Mouse (Mus musculus): ENCODE data around the gene Mfsd13b. TPM values are rescaled to one million over a fixed set of nuclear protein-coding genes. Genes with fewer than 3 reads are reported as not detected.
"Not testable (repeated sequence)": the region's sequence is repeated elsewhere in the genome, so short reads cannot be mapped to it uniquely, and the experiment has no call there.

The Mfsd13b gene
- polyA plus RNA-seq (2012; ENCODE audit: insufficient read depth, low replicate concordance), result not detected in 2 replicates

DNA sequence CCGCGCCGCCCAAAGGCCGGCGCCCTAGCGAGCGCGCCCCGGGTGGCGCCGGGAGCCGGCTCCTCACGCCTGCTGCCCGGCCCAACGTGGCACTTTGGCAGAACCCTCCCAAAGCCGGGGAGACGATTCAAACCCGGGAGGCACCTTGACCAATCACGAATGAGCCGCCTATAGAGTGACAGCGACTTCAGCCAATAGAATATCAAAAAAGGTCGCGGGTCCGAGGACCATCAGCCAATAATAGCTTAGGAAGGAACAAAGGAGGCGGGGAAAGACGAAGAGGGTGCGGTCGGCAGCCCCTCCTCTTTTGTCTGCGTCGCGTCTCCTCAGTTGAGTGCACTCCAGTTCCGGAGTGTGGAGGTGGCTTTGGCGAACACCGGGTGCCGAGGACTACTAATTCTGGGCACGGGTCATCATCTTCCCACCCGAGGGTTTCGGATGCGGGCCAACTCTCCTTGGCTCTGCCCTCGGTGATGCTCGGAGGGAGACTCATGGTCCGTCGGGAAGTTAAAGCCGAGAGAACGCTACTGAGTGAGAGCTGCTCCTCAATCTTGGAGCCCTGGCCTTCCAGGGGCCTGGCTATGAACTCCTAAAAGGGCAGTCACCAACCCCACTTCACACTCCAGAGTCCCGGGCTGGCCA, at the start of gene Mfsd13b, which contains the start of gene Cdr2:
TSS of gene Mfsd13b (plus strand) at position 310 of the 642 bp plus-strand sequence.
TSS of gene Cdr2 (minus strand) at position 113 of the 642 bp plus-strand sequence.
- Histone ChIP-seq H3K36me3 (replicated peaks; ENCODE audit: low read length) (no peaks in the 10 kb centered on the region), H3K4me1 (peaks cover 44% of the 10 kb centered on the region), H3K9me3 (no peaks in the 10 kb centered on the region), H3K4me3 (replicated peaks) (peak within 1 kb of the TSS; percentile 96), H3K27me3 (replicated peaks) (peaks cover 4% of the 10 kb centered on the region)
- TF ChIP-seq FLI1 (IDR thresholded peaks at IDR 0.05; ENCODE audit: low read length) (no peak), GATA1 (IDR thresholded peaks at IDR 0.05; ENCODE audit: borderline replicate concordance, low read length) (no peak)

GRCm38 (mm10) chr7:120933110-120933509, 49.2 kb upstream of the Mfsd13b start:
- Histone ChIP-seq H3K4me3 (replicated peaks) (no peak overlapping the region), H3K27me3 (replicated peaks) (no peaks in the 10 kb centered on the region), H3K36me3 (replicated peaks; ENCODE audit: low read length) (peaks cover 100% of the 10 kb centered on the region), H3K4me1 (peaks cover 4% of the 10 kb centered on the region; the same call in 1 of the 2 replicates), H3K9me3 (no peaks in the 10 kb centered on the region)
- no peak for TF ChIP-seq GATA1 (IDR thresholded peaks at IDR 0.05; ENCODE audit: borderline replicate concordance, low read length)
- no peak for TF ChIP-seq FLI1 (IDR thresholded peaks at IDR 0.05; ENCODE audit: low read length)

GRCm38 (mm10) chr7:120933680-120934195, 48.6 kb upstream of the Mfsd13b start:
- H3K27me3 ChIP-seq (replicated peaks), result no peaks in the 10 kb centered on the region
- H3K36me3 ChIP-seq (replicated peaks; ENCODE audit: low read length), result peaks cover 100% of the 10 kb centered on the region
- TF ChIP-seq FLI1 (IDR thresholded peaks at IDR 0.05; ENCODE audit: low read length) (no peak), GATA1 (IDR thresholded peaks at IDR 0.05; ENCODE audit: borderline replicate concordance, low read length) (no peak)
- no peaks in the 10 kb centered on the region for H3K9me3 ChIP-seq
- peaks cover 4% of the 10 kb centered on the region; the same call in 1 of the 2 replicates for H3K4me1 ChIP-seq
- H3K4me3 ChIP-seq (replicated peaks), result no peak overlapping the region

- no peak overlapping the region for H3K4me3 ChIP-seq (replicated peaks)
- H3K36me3 ChIP-seq (replicated peaks; ENCODE audit: low read length), result peaks cover 100% of the 10 kb centered on the region
- H3K4me1 ChIP-seq, result peaks cover 4% of the 10 kb centered on the region; the same call in 1 of the 2 replicates
- H3K9me3 ChIP-seq, result no peaks in the 10 kb centered on the region
- H3K27me3 ChIP-seq (replicated peaks), result no peaks in the 10 kb centered on the region
- TF ChIP-seq FLI1 (IDR thresholded peaks at IDR 0.05; ENCODE audit: low read length), result no peak
- TF ChIP-seq GATA1 (IDR thresholded peaks at IDR 0.05; ENCODE audit: borderline replicate concordance, low read length), result no peak
These were observed 47.6 kb upstream of the Mfsd13b start for GRCm38 (mm10) chr7:120934716-120935115.

GRCm38 (mm10) chr7:120936522-120936921, 45.8 kb upstream of the Mfsd13b start:
- Histone ChIP-seq H3K9me3 (no peaks in the 10 kb centered on the region), H3K4me1 (peaks cover 7% of the 10 kb centered on the region; the same call in 1 of the 2 replicates), H3K4me3 (replicated peaks) (no peak overlapping the region), H3K27me3 (replicated peaks) (no peaks in the 10 kb centered on the region), H3K36me3 (replicated peaks; ENCODE audit: low read length) (peaks cover 100% of the 10 kb centered on the region)
- TF ChIP-seq GATA1 (IDR thresholded peaks at IDR 0.05; ENCODE audit: borderline replicate concordance, low read length) (no peak), FLI1 (IDR thresholded peaks at IDR 0.05; ENCODE audit: low read length) (no peak)

- peaks cover 100% of the 10 kb centered on the region for H3K36me3 ChIP-seq (replicated peaks; ENCODE audit: low read length)
These were observed 44.1 kb upstream of the Mfsd13b start for GRCm38 (mm10) chr7:120938206-120938605.

GRCm38 (mm10) chr7:120940343-120940742, 42.0 kb upstream of the Mfsd13b start:
- H3K36me3 ChIP-seq (replicated peaks; ENCODE audit: low read length), result peaks cover 98% of the 10 kb centered on the region
- H3K4me3 ChIP-seq (replicated peaks), result no peak overlapping the region
- no peak for TF ChIP-seq GATA1 (IDR thresholded peaks at IDR 0.05; ENCODE audit: borderline replicate concordance, low read length)
- no peak for TF ChIP-seq FLI1 (IDR thresholded peaks at IDR 0.05; ENCODE audit: low read length)
- H3K4me1 ChIP-seq, result peaks cover 3% of the 10 kb centered on the region; the same call in 1 of the 2 replicates
- no peaks in the 10 kb centered on the region for H3K9me3 ChIP-seq
- no peaks in the 10 kb centered on the region for H3K27me3 ChIP-seq (replicated peaks)

More at GRCm38 (mm10) chr7:120938206-120938605, 44.1 kb upstream of the Mfsd13b start:
- H3K9me3 ChIP-seq, result no peaks in the 10 kb centered on the region
- H3K27me3 ChIP-seq (replicated peaks), result no peaks in the 10 kb centered on the region
- no peak overlapping the region for H3K4me3 ChIP-seq (replicated peaks)
- peaks cover 7% of the 10 kb centered on the region; the same call in 1 of the 2 replicates for H3K4me1 ChIP-seq
- TF ChIP-seq FLI1 (IDR thresholded peaks at IDR 0.05; ENCODE audit: low read length) (no peak), GATA1 (IDR thresholded peaks at IDR 0.05; ENCODE audit: borderline replicate concordance, low read length) (no peak)

GRCm38 (mm10) chr7:120941214-120941613, 41.1 kb upstream of the Mfsd13b start:
- H3K36me3 ChIP-seq (replicated peaks; ENCODE audit: low read length), result peaks cover 98% of the 10 kb centered on the region
- no peaks in the 10 kb centered on the region for H3K27me3 ChIP-seq (replicated peaks)
- H3K4me3 ChIP-seq (replicated peaks), result no peak overlapping the region
- peaks cover 3% of the 10 kb centered on the region; the same call in 1 of the 2 replicates for H3K4me1 ChIP-seq
- TF ChIP-seq FLI1 (IDR thresholded peaks at IDR 0.05; ENCODE audit: low read length), result no peak
- no peak for TF ChIP-seq GATA1 (IDR thresholded peaks at IDR 0.05; ENCODE audit: borderline replicate concordance, low read length)
- no peaks in the 10 kb centered on the region for H3K9me3 ChIP-seq

DNA sequence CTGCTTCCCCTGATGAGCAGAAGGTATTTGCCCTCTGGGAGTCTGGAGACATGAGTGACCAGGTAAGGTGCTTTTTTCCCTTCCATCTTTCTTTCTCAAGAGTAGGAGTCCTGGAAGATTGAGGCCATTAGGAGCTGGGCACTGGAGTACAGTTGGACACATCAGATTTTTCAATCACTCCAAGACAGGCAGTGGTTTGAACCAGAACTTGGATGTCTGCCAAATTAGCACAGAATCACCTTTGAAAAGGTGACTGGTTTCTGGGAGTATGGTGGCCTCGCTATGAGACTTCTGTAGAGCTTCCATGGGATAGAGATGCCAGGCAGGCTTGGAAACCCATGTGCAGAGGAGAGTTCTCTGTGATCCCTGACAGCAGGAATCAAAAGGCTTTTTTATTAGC, 39.8 kb upstream of the Mfsd13b start:
- H3K9me3 ChIP-seq, result no peaks in the 10 kb centered on the region
- H3K4me1 ChIP-seq, result peaks cover 3% of the 10 kb centered on the region; the same call in 1 of the 2 replicates
- peaks cover 92% of the 10 kb centered on the region for H3K36me3 ChIP-seq (replicated peaks; ENCODE audit: low read length)
- no peak overlapping the region for H3K4me3 ChIP-seq (replicated peaks)
- H3K27me3 ChIP-seq (replicated peaks), result no peaks in the 10 kb centered on the region
- TF ChIP-seq GATA1 (IDR thresholded peaks at IDR 0.05; ENCODE audit: borderline replicate concordance, low read length), result no peak
- no peak for TF ChIP-seq FLI1 (IDR thresholded peaks at IDR 0.05; ENCODE audit: low read length)

GRCm38 (mm10) chr7:120943936-120944509, 38.3 kb upstream of the Mfsd13b start:
- Histone ChIP-seq H3K36me3 (replicated peaks; ENCODE audit: low read length) (peaks cover 89% of the 10 kb centered on the region), H3K9me3 (no peaks in the 10 kb centered on the region), H3K4me1 (peaks cover 3% of the 10 kb centered on the region; the same call in 1 of the 2 replicates), H3K4me3 (replicated peaks) (no peak overlapping the region), H3K27me3 (replicated peaks) (no peaks in the 10 kb centered on the region)
- TF ChIP-seq FLI1 (IDR thresholded peaks at IDR 0.05; ENCODE audit: low read length), result no peak
- TF ChIP-seq GATA1 (IDR thresholded peaks at IDR 0.05; ENCODE audit: borderline replicate concordance, low read length), result no peak

- not testable (repeated sequence) for H3K4me3 ChIP-seq (replicated peaks); H3K9me3 ChIP-seq; H3K4me1 ChIP-seq; H3K27me3 ChIP-seq (replicated peaks)
- H3K36me3 ChIP-seq (replicated peaks; ENCODE audit: low read length), result peaks cover 32% of the 10 kb centered on the region
These were observed 28.7 kb upstream of the Mfsd13b start for GRCm38 (mm10) chr7:120953591-120953990.
